Mouse (Mus musculus): Measurements from ENCODE around the gene Acbd6. TPM values are rescaled to one million over a fixed set of nuclear protein-coding genes. Genes with fewer than 3 reads are reported as not detected.

Gene Acbd6
- polyA plus RNA-seq, 1 experiment = 74.3 TPM

GRCm38 (mm10) chr1:155720006-155720405 is 162.1 kb downstream of the Acbd6 start:
- DNase-seq (ENCODE audit: low read depth) = no peak

DNA sequence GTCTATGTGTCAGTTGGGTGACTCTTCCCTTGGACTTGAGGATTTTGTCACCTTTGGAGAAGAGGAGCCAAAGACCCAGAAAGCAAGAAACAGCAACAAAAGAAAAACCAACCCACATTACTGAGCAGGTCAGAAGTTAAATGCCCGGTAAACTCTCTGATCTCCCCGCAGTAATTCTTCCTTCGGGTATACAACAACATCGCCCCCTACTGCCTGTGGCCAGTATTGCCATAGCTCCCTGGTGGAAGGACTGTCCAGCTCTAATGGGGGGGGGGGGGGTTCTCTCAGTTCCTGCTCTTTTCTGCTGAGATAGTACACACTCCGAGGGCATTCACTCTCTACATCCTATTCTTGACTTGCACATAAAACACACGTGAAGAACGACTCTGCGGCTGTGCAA is 163.5 kb downstream of the Acbd6 start:
- no peak for DNase-seq (ENCODE audit: low read depth)

DNA sequence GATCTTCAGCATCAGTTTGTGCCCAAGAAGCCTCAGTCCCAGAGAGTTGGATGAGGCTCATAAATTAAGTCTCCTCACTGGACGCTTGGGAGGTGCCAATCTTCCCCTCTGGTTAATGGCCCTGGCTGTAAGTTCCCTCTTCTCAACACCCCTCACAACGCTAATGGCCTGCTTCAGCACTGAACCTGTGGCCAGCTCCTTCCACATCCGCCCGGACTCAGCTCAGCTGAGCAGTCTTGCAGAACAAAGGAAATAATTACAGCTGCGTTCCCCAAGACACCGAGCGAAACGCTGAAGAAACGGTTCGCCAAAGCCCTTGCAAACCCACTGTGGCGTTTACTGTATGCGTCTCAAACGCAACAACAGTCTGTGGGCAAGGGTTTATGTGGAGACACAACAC is 164.3 kb downstream of the Acbd6 start:
- no peak for DNase-seq (ENCODE audit: low read depth)

GRCm38 (mm10) chr1:155724301-155724700 is 166.4 kb downstream of the Acbd6 start:
- no peak for DNase-seq (ENCODE audit: low read depth)

DNA sequence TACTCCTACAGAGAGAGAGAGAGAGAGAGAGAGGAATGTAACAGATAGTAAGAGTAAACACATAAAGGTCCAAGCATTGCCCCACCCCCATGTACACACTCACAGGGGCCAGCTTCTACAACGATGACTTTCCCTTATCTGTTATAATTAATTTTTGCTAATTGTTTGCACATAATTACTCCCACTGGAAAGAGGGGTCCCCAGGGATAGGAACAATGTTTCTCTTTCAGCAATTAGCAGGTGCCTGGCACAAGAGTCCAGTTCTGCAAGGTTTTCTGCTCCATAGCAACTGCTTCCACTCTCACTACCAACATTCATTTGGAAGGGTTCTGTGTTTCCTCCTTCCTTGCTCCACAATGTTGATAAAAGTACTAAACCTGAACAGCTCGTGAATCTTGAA is 168.0 kb downstream of the Acbd6 start:
- no peak for DNase-seq (ENCODE audit: low read depth)

GRCm38 (mm10) chr1:155727830-155728229 is 169.9 kb downstream of the Acbd6 start:
- no peak for DNase-seq (ENCODE audit: low read depth)

DNA sequence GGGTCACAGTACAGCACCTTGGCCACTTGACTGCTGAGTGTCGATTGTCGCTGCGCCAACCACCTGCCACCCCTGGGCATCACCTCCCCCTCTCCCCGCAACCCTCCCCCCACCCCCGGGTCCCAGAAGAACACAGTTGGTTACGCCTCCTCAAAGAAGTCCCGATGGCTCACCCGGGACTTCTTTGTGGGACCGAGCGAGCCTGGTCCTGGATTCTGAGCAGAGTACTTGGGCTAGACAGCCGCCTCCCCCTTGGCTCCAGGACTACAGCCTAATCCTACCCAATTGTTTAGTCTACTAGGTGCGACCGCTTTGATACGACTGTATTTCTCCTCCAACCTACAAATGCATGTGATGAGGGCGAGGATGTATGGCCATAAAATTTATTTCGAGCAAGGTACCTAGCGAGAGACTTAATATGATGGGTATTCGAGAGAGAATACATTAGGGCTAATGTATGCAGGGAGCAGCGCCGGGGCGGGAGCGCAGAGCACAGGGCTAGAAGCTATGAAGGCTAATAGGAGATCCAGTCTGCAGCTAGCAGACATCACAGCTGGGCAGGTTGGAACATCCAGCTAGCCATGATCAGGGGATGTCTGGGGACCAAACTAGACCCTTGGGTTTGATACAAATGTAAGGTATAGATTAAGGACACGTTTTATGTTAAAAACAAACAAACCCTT is 171.3 kb downstream of the Acbd6 start:
- no peak for DNase-seq (ENCODE audit: low read depth)

DNA sequence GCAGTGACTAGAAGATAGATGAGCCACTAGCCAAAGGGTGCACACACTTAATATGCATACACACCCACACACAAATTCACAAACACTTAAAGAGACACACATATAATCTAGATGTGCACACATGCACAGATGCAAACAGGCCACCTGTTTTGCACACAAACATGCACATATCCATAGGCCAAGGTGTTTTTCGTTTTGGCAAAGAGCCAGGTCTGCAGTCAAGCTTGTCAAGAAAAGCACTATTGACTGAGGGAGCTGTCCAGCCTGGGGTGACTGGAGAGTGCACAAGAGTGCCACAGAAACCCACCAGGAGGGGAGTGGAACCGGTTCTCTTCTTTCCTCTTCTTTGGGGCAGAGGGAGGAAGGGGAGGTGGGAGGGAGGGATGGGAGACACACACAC is 173.2 kb downstream of the Acbd6 start:
- DNase-seq (ENCODE audit: low read depth) = no peak

DNA sequence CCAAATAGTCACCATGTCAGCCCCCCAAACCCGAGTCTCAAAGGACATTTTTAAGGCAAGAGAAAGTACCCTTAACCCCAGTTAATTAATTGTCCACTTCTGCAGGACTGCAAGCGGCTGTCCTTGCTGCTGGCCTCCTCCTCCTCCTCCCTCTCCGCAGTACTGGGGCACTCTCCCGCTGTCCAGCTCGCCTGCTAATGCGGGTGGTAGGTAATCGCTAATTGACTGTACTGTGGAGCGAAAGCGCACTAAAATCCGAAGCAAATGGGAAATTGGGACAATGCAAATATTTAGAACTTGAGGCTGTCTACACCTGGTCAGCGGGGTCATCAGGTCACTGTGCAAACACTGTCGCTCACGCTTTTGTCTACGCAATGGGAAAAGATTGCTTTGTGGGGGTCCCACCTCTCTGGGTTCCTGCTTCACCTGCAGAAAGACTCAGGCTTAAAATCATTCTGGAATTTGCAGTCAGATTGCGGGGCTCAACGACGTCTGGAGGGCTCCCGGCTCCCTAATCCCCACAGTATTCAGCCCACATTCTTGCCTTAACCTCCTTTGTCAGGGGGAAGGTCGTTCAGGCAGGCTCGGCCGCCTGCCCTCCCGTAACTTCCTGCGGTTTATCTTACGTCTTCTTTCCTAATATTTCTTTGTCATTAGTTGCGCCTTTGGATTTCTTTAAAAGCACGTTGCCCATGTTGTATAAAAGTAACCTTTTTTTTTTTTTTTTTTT is 178.3 kb downstream of the Acbd6 start:
- DNase-seq (ENCODE audit: low read depth) = no peak

GRCm38 (mm10) chr1:155737017-155737808 is 179.3 kb downstream of the Acbd6 start:
- no peak for DNase-seq (ENCODE audit: low read depth)

DNA sequence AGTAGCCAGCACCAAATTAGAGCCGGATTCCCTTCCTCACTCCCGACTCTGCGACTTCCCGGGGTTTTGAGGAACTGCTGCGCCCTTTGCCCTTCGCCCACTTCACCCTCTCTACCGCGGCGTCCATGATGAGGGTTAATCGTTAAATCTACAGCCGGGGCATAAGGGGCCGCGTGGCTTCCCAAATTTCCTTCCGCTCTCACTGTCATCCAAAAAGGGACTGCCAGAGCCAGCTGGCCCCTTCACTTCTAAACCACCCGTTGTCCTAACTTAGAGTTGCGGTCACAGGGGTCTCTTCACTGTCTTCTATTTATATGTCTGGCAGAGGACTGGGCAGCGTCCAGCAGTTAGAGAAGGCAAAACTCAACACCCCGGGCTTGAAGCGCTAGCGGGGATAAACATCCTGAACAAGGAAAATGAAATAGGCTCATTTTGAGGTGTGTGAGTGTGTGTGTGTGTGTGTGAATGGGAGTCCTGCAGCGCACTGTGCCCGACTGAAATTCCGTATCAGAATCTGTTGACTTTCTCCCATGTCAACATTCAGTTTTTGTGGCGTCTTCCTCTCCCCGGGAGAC is 180.0 kb downstream of the Acbd6 start:
- DNase-seq (ENCODE audit: low read depth) = no peak

Other genes with a start within 250 kb of the Acbd6 start
- gene Xpr1, start 140.7 kb upstream of the Acbd6 start, polyA plus RNA-seq (2012; rRNA removed) = 7.8 and 12.8 TPM in 2 replicates
- gene Lhx4, start 193.6 kb downstream of the Acbd6 start, polyA plus RNA-seq (2012; rRNA removed) = 0.32 and 0.43 TPM in 2 replicates

Data from gonadal fat pad, adult 2 months (tissue).